Mouse (Mus musculus) MEL (cell line): ENCODE measurements around the gene Grin2b. TPM values are rescaled to one million over a fixed set of nuclear protein-coding genes. Genes with fewer than 3 reads are reported as not detected.

Experiments used
- DNase-seq: peaks from one replicate; pipeline ENCODE4 v3.0.0; 2011; ENCODE audit warnings: low read depth, low spot score
- H3K27ac ChIP-seq: 2 replicates; pipeline ENCODE4 v1.5.1; 2012; ENCODE audit warnings: low read depth, mild to moderate bottlenecking, control low read depth, low read length, moderate library complexity; ENCODE audit not compliant: control insufficient read depth
- H3K27me3 ChIP-seq, 2 experiments: fragments of 150-350 bp in 1 of 2; sonication (generic) in 1 of 2; 2 replicates each; pipeline ENCODE4 v1.6.1; 2012; ENCODE audit warnings: low read length in 2 of 2, mild to moderate bottlenecking in 2 of 2, improper control_type of control experiment in 1 of 2, moderate library complexity in 1 of 2; ENCODE audit not compliant: insufficient read depth in 2 of 2, control insufficient read depth in 1 of 2
- H3K36me3 ChIP-seq, 2 experiments: 2 replicates each; pipeline ENCODE4 v1.6.1; 2012 to 2014; ENCODE audit warnings: low read length in 2 of 2, improper control_type of control experiment in 1 of 2, inconsistent platforms in 1 of 2, mild to moderate bottlenecking in 1 of 2; ENCODE audit not compliant: insufficient read depth in 2 of 2, control insufficient read depth in 1 of 2
- H3K4me1 ChIP-seq, 2 experiments: fragments of 150-350 bp in 1 of 2; sonication (generic) in 1 of 2; 2 replicates each; pipeline ENCODE4 v1.6.1; 2012; ENCODE audit warnings: low read length in 2 of 2, improper control_type of control experiment in 1 of 2, mild to moderate bottlenecking in 1 of 2; ENCODE audit not compliant: insufficient read depth in 2 of 2, control insufficient read depth in 1 of 2
- H3K4me3 ChIP-seq, 2 experiments: fragments of 150-350 bp in 1 of 2; sonication (generic) in 1 of 2; 2 replicates each; pipeline ENCODE4 v1.5.1; 2012; ENCODE audit warnings: low read depth in 2 of 2, low read length in 2 of 2, mild to moderate bottlenecking in 2 of 2, moderate library complexity in 2 of 2, control low read depth in 1 of 2, improper control_type of control experiment in 1 of 2; ENCODE audit not compliant: control insufficient read depth in 1 of 2, insufficient read depth in 1 of 2
- H3K79me2 ChIP-seq: 2 replicates; pipeline ENCODE4 v1.6.1; 2012; ENCODE audit warnings: mild to moderate bottlenecking, low read length, moderate library complexity; ENCODE audit not compliant: control insufficient read depth, poor library complexity, insufficient read depth
- H3K9ac ChIP-seq: 2 replicates; pipeline ENCODE4 v1.6.1; 2012; ENCODE audit warnings: low read depth, mild to moderate bottlenecking, control low read depth, low read length, moderate library complexity; ENCODE audit not compliant: control insufficient read depth, poor library complexity, severe bottlenecking
- H3K9me3 ChIP-seq: fragments of 150-350 bp; sonication (generic); replicated peaks from 2 replicates; pipeline ENCODE4 v1.6.1; 2012; ENCODE audit warnings: mild to moderate bottlenecking, low read length, improper control_type of control experiment, moderate library complexity; ENCODE audit not compliant: insufficient read depth
- BHLHE40 ChIP-seq: IDR thresholded peaks from 2 replicates; pipeline ENCODE4 v1.6.1; 2012; ENCODE audit warnings: low read depth, mild to moderate bottlenecking, inconsistent platforms, low read length, improper control_type of control experiment, borderline replicate concordance
- CHD1 ChIP-seq: IDR thresholded peaks from 2 replicates; pipeline ENCODE4 v1.6.1; 2012; ENCODE audit warnings: low read depth, mild to moderate bottlenecking, inconsistent platforms, low read length, improper control_type of control experiment
- E2F4 ChIP-seq: IDR thresholded peaks from 2 replicates; pipeline ENCODE4 v1.6.1; 2011; ENCODE audit warnings: low read depth, low read length, improper control_type of control experiment, borderline replicate concordance
- ELF1 ChIP-seq: IDR thresholded peaks from 2 replicates; pipeline ENCODE4 v1.6.1; 2014; ENCODE audit warnings: low read depth, mild to moderate bottlenecking, inconsistent platforms, low read length, improper control_type of control experiment, moderate library complexity
- GATA1 ChIP-seq: IDR thresholded peaks from 2 replicates; pipeline ENCODE4 v1.6.1; 2011; ENCODE audit warnings: low read depth, low read length, improper control_type of control experiment
- KAT2A ChIP-seq: conservative IDR thresholded peaks from 2 replicates; pipeline ENCODE4 v1.6.1; 2012; ENCODE audit warnings: low read depth, low read length, improper control_type of control experiment, inconsistent platforms
- MAX ChIP-seq: IDR thresholded peaks from 2 replicates; pipeline ENCODE4 v1.6.1; 2011; ENCODE audit warnings: low read length, improper control_type of control experiment
- MEF2A ChIP-seq: IDR thresholded peaks from 2 replicates; pipeline ENCODE4 v1.6.1; 2014; ENCODE audit warnings: low read depth, mild to moderate bottlenecking, inconsistent platforms, low read length, improper control_type of control experiment; ENCODE audit not compliant: poor library complexity, insufficient replicate concordance, severe bottlenecking; ENCODE audit errors: extremely low read depth
- MXI1 ChIP-seq: IDR thresholded peaks from 2 replicates; pipeline ENCODE4 v1.6.1; 2011; ENCODE audit warnings: mild to moderate bottlenecking, low read depth, low read length, improper control_type of control experiment
- MYB ChIP-seq: IDR thresholded peaks from 2 replicates; pipeline ENCODE4 v1.6.1; 2011; ENCODE audit warnings: mild to moderate bottlenecking, low read depth, low read length, improper control_type of control experiment
- POLR2A ChIP-seq, 2 experiments: IDR thresholded peaks; 2 replicates each; pipeline ENCODE4 v1.6.1; 2011 to 2012; ENCODE audit warnings: low read length in 2 of 2, mild to moderate bottlenecking in 2 of 2, control low read depth in 1 of 2, improper control_type of control experiment in 1 of 2, low read depth in 1 of 2, moderate library complexity in 1 of 2; ENCODE audit not compliant: control insufficient read depth in 1 of 2, insufficient read depth in 1 of 2, poor library complexity in 1 of 2
- POLR2AphosphoS2 ChIP-seq: IDR thresholded peaks from 2 replicates; pipeline ENCODE4 v1.6.1; 2011; ENCODE audit warnings: low read length, improper control_type of control experiment
- RAD21 ChIP-seq: IDR thresholded peaks from 2 replicates; pipeline ENCODE4 v1.6.1; 2011; ENCODE audit warnings: mild to moderate bottlenecking, low read depth, low read length, improper control_type of control experiment
- RCOR1 ChIP-seq: IDR thresholded peaks from 2 replicates; pipeline ENCODE4 v1.6.1; 2012; ENCODE audit warnings: low read depth, mild to moderate bottlenecking, inconsistent platforms, low read length, improper control_type of control experiment
- TAL1 ChIP-seq: IDR thresholded peaks from 2 replicates; pipeline ENCODE4 v1.6.1; 2012; ENCODE audit warnings: mild to moderate bottlenecking, inconsistent platforms, low read length, moderate library complexity, mixed read lengths
- TBP ChIP-seq: IDR thresholded peaks from 2 replicates; pipeline ENCODE4 v1.8.0; 2011; ENCODE audit warnings: low read depth, low read length, improper control_type of control experiment
- TCF12 ChIP-seq: IDR thresholded peaks from 2 replicates; pipeline ENCODE4 v1.6.1; 2014; ENCODE audit warnings: low read depth, mild to moderate bottlenecking, inconsistent platforms, low read length, improper control_type of control experiment, moderate library complexity
- USF1 ChIP-seq: IDR thresholded peaks from 2 replicates; pipeline ENCODE4 v1.6.1; 2014; ENCODE audit warnings: low read depth, mild to moderate bottlenecking, inconsistent platforms, low read length, improper control_type of control experiment, moderate library complexity
- USF2 ChIP-seq, 2 experiments: IDR thresholded peaks; 2 replicates each; pipeline ENCODE4 v1.6.1; 2011 to 2012; ENCODE audit warnings: improper control_type of control experiment in 2 of 2, low read length in 2 of 2, borderline replicate concordance in 1 of 2, inconsistent platforms in 1 of 2, low read depth in 1 of 2, mild to moderate bottlenecking in 1 of 2; ENCODE audit not compliant: insufficient read depth in 1 of 2
- ZNF384 ChIP-seq: IDR thresholded peaks from 2 replicates; pipeline ENCODE4 v1.6.1; 2012; ENCODE audit warnings: low read depth, mild to moderate bottlenecking, inconsistent platforms, low read length, improper control_type of control experiment
- polyA plus RNA-seq, 2 experiments: library from polyadenylated mRNA; stranded (reverse) in 1 of 2; unstranded in 1 of 2; fragments of >175 nt in 1 of 2; fragments of >200 nt in 1 of 2; gene quantifications; 2 replicates each; pipeline versions ENCODE4 v1.2.1 to v1.2.4; 2012; ENCODE audit warnings: low replicate concordance in 2 of 2, low read depth in 1 of 2; ENCODE audit not compliant: insufficient read length in 2 of 2, insufficient read depth in 1 of 2, missing spikeins in 1 of 2
- total RNA-seq: library from RNA; depleted of rRNA; stranded (reverse); fragments of 300-350 nt; gene quantifications from 2 replicates; pipeline ENCODE4 v1.2.3, GENCODE M21; 2012

The Grin2b gene
- total and polyA plus RNA-seq, 3 experiments, result not detected

DNA sequence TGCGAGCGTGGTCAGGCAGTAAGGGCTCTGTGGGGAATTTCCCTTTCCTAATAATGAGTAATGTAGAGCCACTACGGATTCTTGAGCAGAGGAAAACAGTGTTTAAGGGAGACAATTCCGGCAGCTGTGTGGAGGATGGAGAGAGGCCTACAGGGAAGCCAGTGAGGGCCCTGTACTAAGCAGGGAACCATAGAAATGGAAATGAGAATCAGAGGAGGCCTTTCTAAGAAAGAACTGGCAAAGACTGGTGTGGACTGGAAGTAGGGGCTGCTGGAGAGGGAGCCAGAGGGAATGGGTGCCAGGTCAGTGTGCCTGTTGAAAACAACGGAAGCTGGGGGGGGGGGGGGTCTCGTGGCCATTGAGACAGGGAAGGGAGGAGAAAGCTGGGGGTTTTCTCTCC lies 23.2 kb downstream of the Grin2b start:
- Histone ChIP-seq H3K36me3 (no peaks in the 10 kb centered on the region), H3K27ac (no peak overlapping the region), H3K4me3 (no peak overlapping the region), H3K9me3 (no peaks in the 10 kb centered on the region), H3K4me1 (no peaks in the 10 kb centered on the region), H3K27me3 (no peaks in the 10 kb centered on the region), H3K9ac (no peak overlapping the region), H3K79me2 (no peaks in the 10 kb centered on the region)
- TF ChIP-seq MXI1 (no peak), E2F4 (no peak), ELF1 (no peak), MEF2A (no peak), MYB (no peak), USF2 (IDR thresholded peaks at IDR 0.05; ENCODE audit: borderline replicate concordance in 1 of 2, insufficient read depth in 1 of 2, low read depth in 1 of 2, low read length in 2 of 2) (no peak), KAT2A (no peak), MAX (no peak), TCF12 (no peak), TBP (no peak), RCOR1 (no peak)
- DNase-seq, result no peak

DNA sequence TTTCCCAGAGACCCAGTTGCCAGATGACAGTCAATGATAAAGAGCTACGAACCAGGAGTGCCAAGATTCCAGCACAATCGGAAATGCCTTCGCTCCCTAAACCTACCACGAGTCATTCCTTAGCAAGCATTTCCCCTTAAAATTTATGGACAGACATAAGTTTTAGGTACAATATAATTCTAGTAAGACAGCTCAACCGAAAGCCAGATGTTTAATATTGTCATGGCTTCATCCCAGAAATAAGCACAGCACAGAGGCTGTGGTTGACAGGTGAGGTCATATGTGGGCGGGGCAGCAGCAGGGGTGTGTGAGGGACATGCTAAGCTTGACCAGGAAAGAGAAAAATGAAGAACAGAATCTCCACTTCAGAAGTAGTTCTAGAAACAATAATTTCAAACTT lies 33.3 kb downstream of the Grin2b start:
- no peak overlapping the region for H3K9ac ChIP-seq
- no peak overlapping the region for H3K4me3 ChIP-seq
- H3K4me1 ChIP-seq, result no peaks in the 10 kb centered on the region
- TF ChIP-seq ZNF384 (no peak), CHD1 (no peak), TCF12 (no peak), GATA1 (no peak), MAX (no peak), TBP (no peak), POLR2AphosphoS2 (no peak), RAD21 (no peak), USF1 (no peak), BHLHE40 (no peak), E2F4 (no peak), POLR2A (IDR thresholded peaks at IDR 0.05; ENCODE audit: control insufficient read depth in 1 of 2, insufficient read depth in 1 of 2, low read depth in 1 of 2, low read length in 2 of 2, poor library complexity in 1 of 2) (no peak), TAL1 (no peak)
- no peaks in the 10 kb centered on the region for H3K9me3 ChIP-seq
- no peak for DNase-seq
- no peaks in the 10 kb centered on the region for H3K79me2 ChIP-seq
- no peaks in the 10 kb centered on the region for H3K27me3 ChIP-seq
- H3K36me3 ChIP-seq, result no peaks in the 10 kb centered on the region
- H3K27ac ChIP-seq, result no peak overlapping the region
